Mouse (Mus musculus) MEL (cell line): ENCODE data around the gene Tnfrsf19. TPM values are rescaled to one million over a fixed set of nuclear protein-coding genes. Genes with fewer than 3 reads are reported as not detected.

Experiments
- DNase-seq: peaks from one replicate; pipeline ENCODE4 v3.0.0; 2011; ENCODE audit warnings: low read depth, low spot score
- H3K27ac ChIP-seq: 2 replicates; pipeline ENCODE4 v1.5.1; 2012; ENCODE audit warnings: low read depth, mild to moderate bottlenecking, control low read depth, low read length, moderate library complexity; ENCODE audit not compliant: control insufficient read depth
- H3K27me3 ChIP-seq, 2 experiments: fragments of 150-350 bp in 1 of 2; sonication (generic) in 1 of 2; 2 replicates each; pipeline ENCODE4 v1.6.1; 2012; ENCODE audit warnings: low read length in 2 of 2, mild to moderate bottlenecking in 2 of 2, improper control_type of control experiment in 1 of 2, moderate library complexity in 1 of 2; ENCODE audit not compliant: insufficient read depth in 2 of 2, control insufficient read depth in 1 of 2
- H3K36me3 ChIP-seq, 2 experiments: 2 replicates each; pipeline ENCODE4 v1.6.1; 2012 to 2014; ENCODE audit warnings: low read length in 2 of 2, improper control_type of control experiment in 1 of 2, inconsistent platforms in 1 of 2, mild to moderate bottlenecking in 1 of 2; ENCODE audit not compliant: insufficient read depth in 2 of 2, control insufficient read depth in 1 of 2
- H3K4me1 ChIP-seq, 2 experiments: fragments of 150-350 bp in 1 of 2; sonication (generic) in 1 of 2; 2 replicates each; pipeline ENCODE4 v1.6.1; 2012; ENCODE audit warnings: low read length in 2 of 2, improper control_type of control experiment in 1 of 2, mild to moderate bottlenecking in 1 of 2; ENCODE audit not compliant: insufficient read depth in 2 of 2, control insufficient read depth in 1 of 2
- H3K4me3 ChIP-seq, 2 experiments: fragments of 150-350 bp in 1 of 2; sonication (generic) in 1 of 2; 2 replicates each; pipeline ENCODE4 v1.5.1; 2012; ENCODE audit warnings: low read depth in 2 of 2, low read length in 2 of 2, mild to moderate bottlenecking in 2 of 2, moderate library complexity in 2 of 2, control low read depth in 1 of 2, improper control_type of control experiment in 1 of 2; ENCODE audit not compliant: control insufficient read depth in 1 of 2, insufficient read depth in 1 of 2
- H3K79me2 ChIP-seq: 2 replicates; pipeline ENCODE4 v1.6.1; 2012; ENCODE audit warnings: mild to moderate bottlenecking, low read length, moderate library complexity; ENCODE audit not compliant: control insufficient read depth, poor library complexity, insufficient read depth
- H3K9ac ChIP-seq: 2 replicates; pipeline ENCODE4 v1.6.1; 2012; ENCODE audit warnings: low read depth, mild to moderate bottlenecking, control low read depth, low read length, moderate library complexity; ENCODE audit not compliant: control insufficient read depth, poor library complexity, severe bottlenecking
- H3K9me3 ChIP-seq: fragments of 150-350 bp; sonication (generic); replicated peaks from 2 replicates; pipeline ENCODE4 v1.6.1; 2012; ENCODE audit warnings: mild to moderate bottlenecking, low read length, improper control_type of control experiment, moderate library complexity; ENCODE audit not compliant: insufficient read depth
- BHLHE40 ChIP-seq: IDR thresholded peaks from 2 replicates; pipeline ENCODE4 v1.6.1; 2012; ENCODE audit warnings: low read depth, mild to moderate bottlenecking, inconsistent platforms, low read length, improper control_type of control experiment, borderline replicate concordance
- CHD1 ChIP-seq: IDR thresholded peaks from 2 replicates; pipeline ENCODE4 v1.6.1; 2012; ENCODE audit warnings: low read depth, mild to moderate bottlenecking, inconsistent platforms, low read length, improper control_type of control experiment
- CTCF ChIP-seq, 3 experiments: IDR thresholded peaks in 2 of 3; conservative IDR thresholded peaks in 1 of 3; 2 replicates each; pipeline ENCODE4 v1.5.1; 2011 to 2012; ENCODE audit warnings: low read length in 3 of 3, low read depth in 2 of 3, mild to moderate bottlenecking in 2 of 3, improper control_type of control experiment in 1 of 3, inconsistent platforms in 1 of 3, mixed read lengths in 1 of 3, moderate library complexity in 1 of 3; ENCODE audit not compliant: control insufficient read depth in 1 of 3, insufficient read depth in 1 of 3, poor library complexity in 1 of 3, severe bottlenecking in 1 of 3
- GABPA ChIP-seq: IDR thresholded peaks from 2 replicates; pipeline ENCODE4 v1.6.1; 2012; ENCODE audit warnings: low read depth, mild to moderate bottlenecking, inconsistent platforms, low read length, improper control_type of control experiment, moderate library complexity
- GATA1 ChIP-seq: IDR thresholded peaks from 2 replicates; pipeline ENCODE4 v1.6.1; 2011; ENCODE audit warnings: low read depth, low read length, improper control_type of control experiment
- JUND ChIP-seq: IDR thresholded peaks from 2 replicates; pipeline ENCODE4 v1.6.1; 2011; ENCODE audit warnings: low read depth, mild to moderate bottlenecking, improper control_type of control experiment, low read length
- KAT2A ChIP-seq: conservative IDR thresholded peaks from 2 replicates; pipeline ENCODE4 v1.6.1; 2012; ENCODE audit warnings: low read depth, low read length, improper control_type of control experiment, inconsistent platforms
- MAX ChIP-seq: IDR thresholded peaks from 2 replicates; pipeline ENCODE4 v1.6.1; 2011; ENCODE audit warnings: low read length, improper control_type of control experiment
- MAZ ChIP-seq: IDR thresholded peaks from 2 replicates; pipeline ENCODE4 v1.6.1; 2012; ENCODE audit warnings: low read depth, mild to moderate bottlenecking, inconsistent platforms, low read length, improper control_type of control experiment
- MYB ChIP-seq: IDR thresholded peaks from 2 replicates; pipeline ENCODE4 v1.6.1; 2011; ENCODE audit warnings: mild to moderate bottlenecking, low read depth, low read length, improper control_type of control experiment
- POLR2AphosphoS2 ChIP-seq: IDR thresholded peaks from 2 replicates; pipeline ENCODE4 v1.6.1; 2011; ENCODE audit warnings: low read length, improper control_type of control experiment
- POLR2AphosphoS5 ChIP-seq: IDR thresholded peaks from 2 replicates; pipeline ENCODE4 v1.6.1; 2012; ENCODE audit warnings: low read depth, borderline replicate concordance, mild to moderate bottlenecking, inconsistent platforms, low read length, moderate library complexity, mixed read lengths
- RCOR1 ChIP-seq: IDR thresholded peaks from 2 replicates; pipeline ENCODE4 v1.6.1; 2012; ENCODE audit warnings: low read depth, mild to moderate bottlenecking, inconsistent platforms, low read length, improper control_type of control experiment
- SIN3A ChIP-seq: IDR thresholded peaks from 2 replicates; pipeline ENCODE4 v1.6.1; 2012; ENCODE audit warnings: low read length, improper control_type of control experiment, inconsistent platforms
- SMC3 ChIP-seq: IDR thresholded peaks from 2 replicates; pipeline ENCODE4 v1.6.1; 2011; ENCODE audit warnings: low read depth, low read length, improper control_type of control experiment
- TAL1 ChIP-seq: IDR thresholded peaks from 2 replicates; pipeline ENCODE4 v1.6.1; 2012; ENCODE audit warnings: mild to moderate bottlenecking, inconsistent platforms, low read length, moderate library complexity, mixed read lengths
- TCF12 ChIP-seq: IDR thresholded peaks from 2 replicates; pipeline ENCODE4 v1.6.1; 2014; ENCODE audit warnings: low read depth, mild to moderate bottlenecking, inconsistent platforms, low read length, improper control_type of control experiment, moderate library complexity
- UBTF ChIP-seq: IDR thresholded peaks from 2 replicates; pipeline ENCODE4 v1.6.1; 2012; ENCODE audit warnings: low read depth, mild to moderate bottlenecking, inconsistent platforms, low read length, improper control_type of control experiment, moderate library complexity, borderline replicate concordance; ENCODE audit not compliant: insufficient read depth
- ZMIZ1 ChIP-seq: IDR thresholded peaks from 2 replicates; pipeline ENCODE4 v1.6.1; 2012; ENCODE audit warnings: low read depth, mild to moderate bottlenecking, inconsistent platforms, low read length, improper control_type of control experiment, moderate library complexity
- polyA plus RNA-seq, 2 experiments: library from polyadenylated mRNA; stranded (reverse) in 1 of 2; unstranded in 1 of 2; fragments of >175 nt in 1 of 2; fragments of >200 nt in 1 of 2; gene quantifications; 2 replicates each; pipeline versions ENCODE4 v1.2.1 to v1.2.4; 2012; ENCODE audit warnings: low replicate concordance in 2 of 2, low read depth in 1 of 2; ENCODE audit not compliant: insufficient read length in 2 of 2, insufficient read depth in 1 of 2, missing spikeins in 1 of 2
- total RNA-seq: library from RNA; depleted of rRNA; stranded (reverse); fragments of 300-350 nt; gene quantifications from 2 replicates; pipeline ENCODE4 v1.2.3, GENCODE M21; 2012

Tnfrsf19 gene
- total and polyA plus RNA-seq, 3 experiments: not detected

- TF ChIP-seq MAX (no peak), POLR2AphosphoS2 (no peak), SIN3A (no peak), MAZ (no peak), ZMIZ1 (no peak), CHD1 (no peak), UBTF (no peak), TCF12 (no peak), POLR2AphosphoS5 (no peak), GATA1 (no peak), MYB (no peak), KAT2A (no peak), SMC3 (no peak), GABPA (no peak), TAL1 (no peak), BHLHE40 (no peak), CTCF (IDR thresholded peaks at IDR 0.05 in 2 of 3, conservative IDR thresholded peaks at IDR 0.05 in 1 of 3; ENCODE audit: control insufficient read depth in 1 of 3, insufficient read depth in 1 of 3, low read depth in 2 of 3, low read length in 3 of 3, poor library complexity in 1 of 3, severe bottlenecking in 1 of 3) (no peak)
- no peak overlapping the region for H3K27ac ChIP-seq
Measured at GRCm38 (mm10) chr14:60964016-60964810, 82.1 kb downstream of the Tnfrsf19 start.

GRCm38 (mm10) chr14:60957611-60958157, 88.6 kb downstream of the Tnfrsf19 start:
- DNase-seq: no peak
- Histone ChIP-seq H3K36me3 (no peaks in the 10 kb centered on the region), H3K79me2 (no peaks in the 10 kb centered on the region), H3K9ac (no peak overlapping the region), H3K9me3 (no peaks in the 10 kb centered on the region), H3K27ac (no peak overlapping the region), H3K27me3 (no peaks in the 10 kb centered on the region), H3K4me1 (no peaks in the 10 kb centered on the region), H3K4me3 (no peak overlapping the region)
- TF ChIP-seq JUND (no peak), TAL1 (no peak), SIN3A (no peak), RCOR1 (no peak)

More at GRCm38 (mm10) chr14:60964016-60964810, 82.1 kb downstream of the Tnfrsf19 start:
- H3K36me3 ChIP-seq: no peaks in the 10 kb centered on the region
- H3K9ac ChIP-seq: no peak overlapping the region
- H3K79me2 ChIP-seq: no peaks in the 10 kb centered on the region
- no peaks in the 10 kb centered on the region for H3K4me1 ChIP-seq
- no peak for DNase-seq
- no peaks in the 10 kb centered on the region for H3K9me3 ChIP-seq
- no peak overlapping the region for H3K4me3 ChIP-seq
- no peaks in the 10 kb centered on the region for H3K27me3 ChIP-seq
